Comparison of ENCODE assay signal across 25 mouse cellular contexts in the genomic region with DNA sequence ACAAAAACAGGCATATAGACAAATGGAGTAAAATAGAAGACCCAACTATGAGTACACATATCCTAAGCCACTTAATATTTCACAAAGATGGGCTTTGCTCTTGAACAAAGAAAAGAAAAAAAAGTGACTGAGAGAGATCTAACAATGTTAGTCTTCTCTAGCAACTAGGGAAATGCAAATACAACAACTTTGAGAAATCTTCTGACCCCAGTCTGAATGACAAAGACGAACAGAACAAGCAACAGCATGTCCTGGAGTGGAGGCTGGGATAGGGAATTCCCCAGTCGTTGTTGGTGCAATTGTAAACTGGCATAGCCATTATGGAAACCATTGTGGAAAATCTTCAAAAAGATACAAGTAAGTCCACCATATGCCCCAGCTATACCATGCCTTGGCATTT.
"Had no signal": no experiment of that assay in that cellular context is flagged by ENCODE, and none has a peak within 500 bp of the region (broad histone marks: within the 10 kb centered on the region; RNA-seq: fewer than 3 reads in every experiment).

No protein-coding gene starts in this region.

- H3K4me3 ChIP-seq: gastrocnemius, adult 2 months; heart, embryonic 10.5 days; heart, embryonic 12.5 days; hindbrain, embryonic 10.5 days; hindbrain, embryonic 12.5 days; intestine, embryonic 15.5 days; layer of hippocampus, adult 2 months; limb, embryonic 13.5 days; limb, embryonic 15.5 days; liver, embryonic 12.5 days had no signal

- H3K36me3 ChIP-seq: heart, embryonic 10.5 days; heart, embryonic 12.5 days; hindbrain, embryonic 10.5 days; hindbrain, embryonic 12.5 days; intestine, embryonic 15.5 days; limb, embryonic 13.5 days; limb, embryonic 15.5 days; liver, embryonic 12.5 days had no signal

- H3K9ac ChIP-seq: heart, embryonic 12.5 days; hindbrain, embryonic 12.5 days; hindbrain, embryonic 14.5 days; intestine, embryonic 15.5 days; limb, embryonic 13.5 days; limb, embryonic 15.5 days; liver, embryonic 12.5 days; liver, embryonic 14.5 days had no signal

- H3K9me3 ChIP-seq: heart, embryonic 10.5 days; heart, embryonic 12.5 days; hindbrain, embryonic 10.5 days; hindbrain, embryonic 12.5 days; intestine, embryonic 15.5 days; limb, embryonic 13.5 days; limb, embryonic 15.5 days; liver, embryonic 12.5 days had no signal

- H3K4me1 ChIP-seq: heart, embryonic 10.5 days; heart, embryonic 12.5 days; hindbrain, embryonic 10.5 days; hindbrain, embryonic 12.5 days; intestine, embryonic 15.5 days; limb, embryonic 13.5 days; limb, embryonic 15.5 days had no signal

- H3K27me3 ChIP-seq: heart, embryonic 12.5 days; hindbrain, embryonic 12.5 days; intestine, embryonic 15.5 days; limb, embryonic 13.5 days; limb, embryonic 15.5 days; liver, embryonic 12.5 days had no signal

- DNase-seq: gastrocnemius, adult 2 months; gastrocnemius, postnatal 10 days; gastrocnemius, postnatal 25 days; heart, adult 18-20 months; heart, postnatal 10 days; heart, postnatal 4 days; kidney, adult 18-20 months; kidney, adult 8-10 months; kidney, postnatal 10 days; kidney, postnatal 25 days; kidney, postnatal 4 days; layer of hippocampus, adult 9-11 months; layer of hippocampus, postnatal 36 days; left cerebral cortex, postnatal 4 days had no signal

- H3K27ac ChIP-seq: gastrocnemius, adult 2 months; heart, embryonic 10.5 days; hindbrain, embryonic 10.5 days; hindbrain, embryonic 12.5 days; hindbrain, embryonic 14.5 days; intestine, embryonic 15.5 days; layer of hippocampus, adult 2 months; limb, embryonic 13.5 days; limb, embryonic 15.5 days; liver, embryonic 12.5 days; liver, embryonic 14.5 days had no signal

- H3K4me2 ChIP-seq: heart, embryonic 12.5 days; hindbrain, embryonic 12.5 days; hindbrain, embryonic 14.5 days; intestine, embryonic 15.5 days; limb, embryonic 13.5 days; limb, embryonic 15.5 days; liver, embryonic 12.5 days had no signal
